Mouse (Mus musculus) spleen, adult 2 months (tissue): ENCODE measurements around the gene Rsad2. TPM values are rescaled to one million over a fixed set of nuclear protein-coding genes. Genes with fewer than 3 reads are reported as not detected.
"Not testable (repeated sequence)": the region's sequence is repeated elsewhere in the genome, so short reads cannot be mapped to it uniquely, and the experiment has no call there.

Source experiments
- DNase-seq, 2 experiments: peaks; one replicate each; pipeline versions ENCODE4 v3.0.0 to v3.0.0-alpha.2; 2012 to 2021; ENCODE audit warnings: low spot score in 2 of 2, low read depth in 1 of 2
- H3K27ac ChIP-seq: fragments of 200-500 bp; 2 replicates; pipeline ENCODE4 v1.5.1; 2012; ENCODE audit warnings: low read length, inconsistent platforms; ENCODE audit not compliant: insufficient read depth
- H3K27me3 ChIP-seq: fragments of 200-500 bp; 2 replicates; pipeline ENCODE4 v1.6.1; 2012; ENCODE audit warnings: mild to moderate bottlenecking, moderate library complexity, low read length, inconsistent platforms; ENCODE audit not compliant: control insufficient read depth, insufficient read depth
- H3K36me3 ChIP-seq: fragments of 200-500 bp; 2 replicates; pipeline ENCODE4 v1.6.1; 2012; ENCODE audit warnings: mild to moderate bottlenecking, low read length, inconsistent platforms; ENCODE audit not compliant: control insufficient read depth, insufficient read depth
- H3K4me1 ChIP-seq: fragments of 200-500 bp; 2 replicates; pipeline ENCODE4 v1.6.1; 2011; ENCODE audit warnings: inconsistent platforms; ENCODE audit not compliant: control insufficient read depth, insufficient read depth, insufficient read length
- H3K4me3 ChIP-seq: fragments of 200-500 bp; 2 replicates; pipeline ENCODE4 v1.5.1; 2011; ENCODE audit warnings: mild to moderate bottlenecking, inconsistent platforms; ENCODE audit not compliant: insufficient read depth, insufficient read length; ENCODE audit errors: extremely low read depth
- CTCF ChIP-seq: fragments of 200-500 bp; IDR thresholded peaks from 2 replicates; pipeline ENCODE4 v1.5.1; 2011; ENCODE audit warnings: mild to moderate bottlenecking, inconsistent platforms; ENCODE audit not compliant: insufficient read depth, insufficient read length, insufficient replicate concordance; ENCODE audit errors: extremely low read depth
- POLR2A ChIP-seq: fragments of 200-500 bp; IDR thresholded peaks from 2 replicates; pipeline ENCODE4 v1.6.1; 2011; ENCODE audit warnings: low read depth, low read length, inconsistent platforms
- WGBS: fragments of 180-500 bp; shearing (Covaris S2); methylation state at CpG from one replicate; pipeline ENCODE4 v1.1.7; 2018; 5-methylcytosine and 5-hydroxymethylcytosine counted together
- polyA plus RNA-seq: library from polyadenylated mRNA; depleted of rRNA; stranded (reverse); fragments of >200 nt; gene quantifications from 2 replicates; pipeline ENCODE4 v1.2.3, GENCODE M21; 2012; rRNA removed

Rsad2 gene
- polyA plus RNA-seq = 17.2 and 19.8 TPM in 2 replicates

GRCm38 (mm10) chr12:26456028-26456698 is at the start of gene Rsad2:
Rsad2 (minus strand) TSS chr12:26456452.
- H3K4me1 ChIP-seq = peaks cover 25% of the 10 kb centered on the region; the same call in 1 of the 2 replicates
- DNase-seq = peak; percentile 76 to 87
- H3K27me3 ChIP-seq = no peaks in the 10 kb centered on the region
- no peaks in the 10 kb centered on the region for H3K36me3 ChIP-seq
- H3K4me3 ChIP-seq = peak within 1 kb of the TSS; percentile 29
- TF ChIP-seq POLR2A (no peak), CTCF (no peak)
- peak within 1 kb of the TSS; percentile 35 for H3K27ac ChIP-seq
- 15% methylated on average over 13 of the region's 13 CpGs for WGBS

- no peak overlapping the region for H3K27ac ChIP-seq
- H3K27me3 ChIP-seq = no peaks in the 10 kb centered on the region
- no peak for TF ChIP-seq CTCF
- no peak for TF ChIP-seq POLR2A
- H3K4me3 ChIP-seq = no peak overlapping the region
- DNase-seq = no peak
- WGBS = 90% methylated on average over 3 of the region's 3 CpGs
- no peaks in the 10 kb centered on the region for H3K4me1 ChIP-seq
- no peaks in the 10 kb centered on the region for H3K36me3 ChIP-seq
Measured at GRCm38 (mm10) chr12:26501042-26501441, 44.8 kb upstream of the Rsad2 start.

GRCm38 (mm10) chr12:26489942-26490341 is 33.7 kb upstream of the Rsad2 start:
- DNase-seq = no peak

GRCm38 (mm10) chr12:26488617-26489274 is 32.5 kb upstream of the Rsad2 start:
- WGBS = 75% methylated on average over 5 of the region's 5 CpGs
- Histone ChIP-seq H3K4me3 (no peak overlapping the region), H3K4me1 (peaks cover 2% of the 10 kb centered on the region; the same call in 1 of the 2 replicates), H3K36me3 (no peaks in the 10 kb centered on the region), H3K27ac (no peak overlapping the region), H3K27me3 (no peaks in the 10 kb centered on the region)
- no peak for DNase-seq
- TF ChIP-seq CTCF = no peak
- TF ChIP-seq POLR2A = no peak

More at GRCm38 (mm10) chr12:26489942-26490341, 33.7 kb upstream of the Rsad2 start:
- H3K36me3 ChIP-seq = no peaks in the 10 kb centered on the region
- 97% methylated on average over 1 of the region's 1 CpGs for WGBS
- no peak for TF ChIP-seq POLR2A
- no peak for TF ChIP-seq CTCF
- H3K4me1 ChIP-seq = peaks cover 2% of the 10 kb centered on the region; the same call in 1 of the 2 replicates
- H3K27me3 ChIP-seq = no peaks in the 10 kb centered on the region
- H3K27ac ChIP-seq = no peak overlapping the region
- H3K4me3 ChIP-seq = no peak overlapping the region

- TF ChIP-seq POLR2A (no peak), CTCF (no peak)
- DNase-seq = no peak
- WGBS = 43% methylated on average over 14 of the region's 14 CpGs
Measured at GRCm38 (mm10) chr12:26487874-26488616, 31.8 kb upstream of the Rsad2 start.

GRCm38 (mm10) chr12:26485738-26486580 is 29.7 kb upstream of the Rsad2 start:
- not testable (repeated sequence) for DNase-seq, H3K27me3 ChIP-seq, H3K4me3 ChIP-seq, H3K4me1 ChIP-seq, H3K36me3 ChIP-seq, H3K27ac ChIP-seq
- WGBS = 92% methylated on average over 12 of the region's 12 CpGs

More at GRCm38 (mm10) chr12:26487874-26488616, 31.8 kb upstream of the Rsad2 start:
- Histone ChIP-seq H3K4me3 (no peak overlapping the region), H3K27me3 (no peaks in the 10 kb centered on the region), H3K4me1 (peaks cover 2% of the 10 kb centered on the region; the same call in 1 of the 2 replicates), H3K36me3 (no peaks in the 10 kb centered on the region), H3K27ac (no peak overlapping the region)
